Mouse (Mus musculus) lung, adult 18-20 months (tissue): Measurements from ENCODE around the gene Zfp706.

Experiments
- DNase-seq, 2 experiments: peaks; one replicate each; pipeline ENCODE4 v3.0.0; 2022; ENCODE audit warnings: mixed read lengths in 2 of 2

Zfp706 gene

GRCm38 (mm10) chr15:37007233-37007958, at the start of gene Zfp706:
Gene Zfp706 (minus strand): TSS chr15:37007773.
- DNase-seq, result peak; percentile 98 to 99

- DNase-seq, result no peak
These were observed 47.0 kb upstream of the Zfp706 start for GRCm38 (mm10) chr15:37054582-37054981.

GRCm38 (mm10) chr15:37053085-37053762, 45.7 kb upstream of the Zfp706 start:
- no peak for DNase-seq

- DNase-seq, result no peak
These were observed 39.8 kb upstream of the Zfp706 start for GRCm38 (mm10) chr15:37047403-37047802.

- DNase-seq, result no peak
These were observed 39.0 kb upstream of the Zfp706 start for GRCm38 (mm10) chr15:37046586-37046985.

- DNase-seq, result peak in 1 of 2 experiments; percentile 15
These were observed 38.6 kb upstream of the Zfp706 start for GRCm38 (mm10) chr15:37046131-37046530.

GRCm38 (mm10) chr15:37045456-37045855, 37.9 kb upstream of the Zfp706 start:
- no peak for DNase-seq

- DNase-seq, result peak in 1 of 2 experiments; percentile 9
These were observed 35.0 kb upstream of the Zfp706 start for GRCm38 (mm10) chr15:37042559-37042958.

GRCm38 (mm10) chr15:37041214-37041613, 33.6 kb upstream of the Zfp706 start:
- DNase-seq, result peak; percentile 70 to 75

- DNase-seq, result no peak
These were observed 31.1 kb upstream of the Zfp706 start for GRCm38 (mm10) chr15:37038666-37039065.

GRCm38 (mm10) chr15:37037704-37038103, 30.1 kb upstream of the Zfp706 start:
- no peak for DNase-seq

- peak in 1 of 2 experiments; percentile 22 for DNase-seq
These were observed 29.0 kb upstream of the Zfp706 start for GRCm38 (mm10) chr15:37036481-37037156.

- DNase-seq, result no peak
These were observed 26.6 kb upstream of the Zfp706 start for GRCm38 (mm10) chr15:37034155-37034554.

- DNase-seq, result no peak
These were observed 25.9 kb upstream of the Zfp706 start for GRCm38 (mm10) chr15:37033431-37033830.

GRCm38 (mm10) chr15:37031334-37032150, 24.0 kb upstream of the Zfp706 start:
- peak in 1 of 2 experiments; percentile 19 for DNase-seq

GRCm38 (mm10) chr15:37030929-37031328, 23.4 kb upstream of the Zfp706 start:
- peak in 1 of 2 experiments; percentile 17 for DNase-seq

GRCm38 (mm10) chr15:37027956-37028355, 20.4 kb upstream of the Zfp706 start:
- DNase-seq, result no peak

- DNase-seq, result no peak
These were observed 18.9 kb upstream of the Zfp706 start for GRCm38 (mm10) chr15:37026458-37026857.

GRCm38 (mm10) chr15:37020581-37021245, 13.1 kb upstream of the Zfp706 start:
- DNase-seq, result no peak

GRCm38 (mm10) chr15:37019434-37019833, 11.9 kb upstream of the Zfp706 start:
- DNase-seq, result no peak

GRCm38 (mm10) chr15:37011897-37012296, 4.3 kb upstream of the Zfp706 start:
- DNase-seq, result no peak

GRCm38 (mm10) chr15:37011316-37011715, 3.7 kb upstream of the Zfp706 start:
- DNase-seq, result no peak
